Mouse (Mus musculus) myocyte (in vitro differentiated cells): ENCODE data around the gene Fam196b. TPM values are rescaled to one million over a fixed set of nuclear protein-coding genes. Genes with fewer than 3 reads are reported as not detected.

ENCODE experiments used
- H3K27me3 ChIP-seq: one replicate; pipeline ENCODE4 v1.6.1; 2011; ENCODE audit not compliant: control insufficient read depth, insufficient read depth, insufficient read length
- H3K36me3 ChIP-seq: one replicate; pipeline ENCODE4 v1.6.1; 2011; ENCODE audit not compliant: control insufficient read depth, insufficient read depth
- H3K4me2 ChIP-seq: one replicate; pipeline ENCODE4 v1.6.1; 2011; ENCODE audit warnings: low read depth, control low read depth
- H3K4me3 ChIP-seq: one replicate; pipeline ENCODE4 v1.5.1; 2011; ENCODE audit warnings: mild to moderate bottlenecking, control low read depth, moderate library complexity
- H3K79me2 ChIP-seq: one replicate; pipeline ENCODE4 v1.6.1; 2011; ENCODE audit not compliant: control insufficient read depth, insufficient read depth
- H3ac ChIP-seq: one replicate; pipeline ENCODE4 v1.6.1; 2011; ENCODE audit not compliant: control insufficient read depth, insufficient read length
- CEBPB ChIP-seq: IDR thresholded peaks from 2 replicates; pipeline ENCODE4 v1.6.1; 2011; ENCODE audit warnings: mild to moderate bottlenecking, moderate library complexity; ENCODE audit not compliant: poor library complexity, insufficient read depth, severe bottlenecking
- E2F4 ChIP-seq: IDR thresholded peaks from one replicate; pipeline ENCODE4 v1.6.1; 2011; ENCODE audit warnings: mild to moderate bottlenecking, control low read depth, moderate library complexity; ENCODE audit not compliant: insufficient read depth
- MAX ChIP-seq: IDR thresholded peaks from one replicate; pipeline ENCODE4 v1.6.1; 2011; ENCODE audit warnings: low read depth, mild to moderate bottlenecking, control low read depth
- MYOD1 ChIP-seq, 3 experiments: IDR thresholded peaks; one replicate each; pipeline ENCODE4 v1.6.1; 2011; ENCODE audit warnings: control low read depth in 2 of 3, low read depth in 2 of 3, mild to moderate bottlenecking in 2 of 3, moderate library complexity in 1 of 3; ENCODE audit not compliant: insufficient read length in 2 of 3, control insufficient read depth in 1 of 3
- MYOG ChIP-seq, 3 experiments: IDR thresholded peaks; one replicate each; pipeline ENCODE4 v1.6.1; 2011; ENCODE audit warnings: control low read depth in 2 of 3, low read depth in 2 of 3, mild to moderate bottlenecking in 2 of 3; ENCODE audit not compliant: insufficient read length in 2 of 3, control insufficient read depth in 1 of 3, insufficient read depth in 1 of 3
- POLR2A ChIP-seq: IDR thresholded peaks from one replicate; pipeline ENCODE4 v1.6.1; 2011; ENCODE audit warnings: low read depth, mild to moderate bottlenecking, control low read depth, moderate library complexity; ENCODE audit not compliant: insufficient read length
- POLR2AphosphoS2 ChIP-seq: IDR thresholded peaks from one replicate; pipeline ENCODE4 v1.6.1; 2011; ENCODE audit warnings: low read depth, control low read depth; ENCODE audit not compliant: insufficient read length
- REST ChIP-seq: IDR thresholded peaks from one replicate; pipeline ENCODE4 v1.6.1; 2011; ENCODE audit warnings: mild to moderate bottlenecking, control low read depth, moderate library complexity; ENCODE audit not compliant: insufficient read depth, insufficient read length
- SRF ChIP-seq: IDR thresholded peaks from one replicate; pipeline ENCODE4 v1.6.1; 2011; ENCODE audit warnings: low read depth; ENCODE audit not compliant: control insufficient read depth, insufficient read length
- TCF12 ChIP-seq: IDR thresholded peaks from one replicate; pipeline ENCODE4 v1.6.1; 2011; ENCODE audit warnings: mild to moderate bottlenecking, control low read depth; ENCODE audit not compliant: poor library complexity, insufficient read depth, severe bottlenecking
- TCF3 ChIP-seq: IDR thresholded peaks from one replicate; pipeline ENCODE4 v1.6.1; 2011; ENCODE audit warnings: low read depth, control low read depth; ENCODE audit not compliant: insufficient read length
- USF1 ChIP-seq: IDR thresholded peaks from one replicate; pipeline ENCODE4 v1.6.1; 2011; ENCODE audit warnings: low read depth, mild to moderate bottlenecking, control low read depth, moderate library complexity
- polyA plus RNA-seq: library from polyadenylated mRNA; unstranded; fragments of >200 nt; fragmentation: generic; extraction: Trizol; gene quantifications from one replicate; pipeline ENCODE4 v1.2.1, GENCODE M21; 2012; ENCODE audit warnings: missing spikeins

Gene Fam196b
- polyA plus RNA-seq, 1 experiment: not detected

- H3K4me3 ChIP-seq: no peak overlapping the region
- H3K36me3 ChIP-seq: no peaks in the 10 kb centered on the region
- H3K4me2 ChIP-seq: no peak overlapping the region
- TF ChIP-seq E2F4 (no peak), TCF12 (no peak), TCF3 (no peak), MAX (no peak)
- H3K79me2 ChIP-seq: no peaks in the 10 kb centered on the region
- no peaks in the 10 kb centered on the region for H3K27me3 ChIP-seq
- H3ac ChIP-seq: no peak overlapping the region
Measured at GRCm38 (mm10) chr11:34299550-34299949, 15.1 kb upstream of the Fam196b start.

- Histone ChIP-seq H3K27me3 (no peaks in the 10 kb centered on the region), H3K79me2 (no peaks in the 10 kb centered on the region), H3K4me3 (no peak overlapping the region), H3ac (no peak overlapping the region), H3K4me2 (no peak overlapping the region), H3K36me3 (no peaks in the 10 kb centered on the region)
- no peak for TF ChIP-seq TCF12
- TF ChIP-seq MAX: no peak
- TF ChIP-seq POLR2A: no peak
- no peak for TF ChIP-seq E2F4
- TF ChIP-seq POLR2AphosphoS2: no peak
- no peak for TF ChIP-seq REST
- TF ChIP-seq TCF3: no peak
- no peak for TF ChIP-seq SRF
- TF ChIP-seq MYOD1 (IDR thresholded peaks at IDR 0.05; ENCODE audit: control insufficient read depth in 1 of 3, insufficient read length in 2 of 3, low read depth in 2 of 3): no peak
- no peak for TF ChIP-seq CEBPB
- no peak for TF ChIP-seq USF1
- TF ChIP-seq MYOG (IDR thresholded peaks at IDR 0.05; ENCODE audit: control insufficient read depth in 1 of 3, insufficient read depth in 1 of 3, insufficient read length in 2 of 3, low read depth in 2 of 3): no peak
Measured at GRCm38 (mm10) chr11:34300064-34300463, 14.6 kb upstream of the Fam196b start.

GRCm38 (mm10) chr11:34306231-34306630 lies 8.4 kb upstream of the Fam196b start:
- Histone ChIP-seq H3ac (no peak overlapping the region), H3K36me3 (no peaks in the 10 kb centered on the region), H3K79me2 (no peaks in the 10 kb centered on the region), H3K27me3 (no peaks in the 10 kb centered on the region), H3K4me2 (no peak overlapping the region), H3K4me3 (no peak overlapping the region)
- no peak for TF ChIP-seq TCF3
- TF ChIP-seq MYOG (IDR thresholded peaks at IDR 0.05; ENCODE audit: control insufficient read depth in 1 of 3, insufficient read depth in 1 of 3, insufficient read length in 2 of 3, low read depth in 2 of 3): no peak
- TF ChIP-seq USF1: no peak
- TF ChIP-seq E2F4: no peak
- no peak for TF ChIP-seq POLR2AphosphoS2
- TF ChIP-seq TCF12: no peak
- TF ChIP-seq POLR2A: no peak
- TF ChIP-seq MYOD1 (IDR thresholded peaks at IDR 0.05; ENCODE audit: control insufficient read depth in 1 of 3, insufficient read length in 2 of 3, low read depth in 2 of 3): no peak
- no peak for TF ChIP-seq REST
- no peak for TF ChIP-seq CEBPB
- TF ChIP-seq SRF: no peak
- no peak for TF ChIP-seq MAX

GRCm38 (mm10) chr11:34308731-34309130 lies 5.9 kb upstream of the Fam196b start:
- no peak overlapping the region for H3ac ChIP-seq

GRCm38 (mm10) chr11:34309360-34309759 lies 5.3 kb upstream of the Fam196b start:
- Histone ChIP-seq H3K36me3 (no peaks in the 10 kb centered on the region), H3ac (no peak overlapping the region), H3K79me2 (no peaks in the 10 kb centered on the region), H3K27me3 (no peaks in the 10 kb centered on the region), H3K4me2 (no peak overlapping the region), H3K4me3 (no peak overlapping the region)
- TF ChIP-seq REST (no peak), POLR2AphosphoS2 (no peak), USF1 (no peak), E2F4 (no peak), MYOG (IDR thresholded peaks at IDR 0.05; ENCODE audit: control insufficient read depth in 1 of 3, insufficient read depth in 1 of 3, insufficient read length in 2 of 3, low read depth in 2 of 3) (no peak), POLR2A (no peak), MAX (no peak), TCF3 (no peak), MYOD1 (IDR thresholded peaks at IDR 0.05; ENCODE audit: control insufficient read depth in 1 of 3, insufficient read length in 2 of 3, low read depth in 2 of 3) (no peak), TCF12 (no peak), SRF (no peak), CEBPB (no peak)

More at GRCm38 (mm10) chr11:34308731-34309130, 5.9 kb upstream of the Fam196b start:
- Histone ChIP-seq H3K79me2 (no peaks in the 10 kb centered on the region), H3K27me3 (no peaks in the 10 kb centered on the region), H3K36me3 (no peaks in the 10 kb centered on the region), H3K4me3 (no peak overlapping the region), H3K4me2 (no peak overlapping the region)
- TF ChIP-seq TCF3 (no peak), USF1 (no peak), MAX (no peak), CEBPB (no peak), POLR2AphosphoS2 (no peak), TCF12 (no peak), REST (no peak), SRF (no peak), MYOG (IDR thresholded peaks at IDR 0.05; ENCODE audit: control insufficient read depth in 1 of 3, insufficient read depth in 1 of 3, insufficient read length in 2 of 3, low read depth in 2 of 3) (no peak), E2F4 (no peak), POLR2A (no peak), MYOD1 (IDR thresholded peaks at IDR 0.05; ENCODE audit: control insufficient read depth in 1 of 3, insufficient read length in 2 of 3, low read depth in 2 of 3) (no peak)
